Mouse (Mus musculus) monocyte, adult 59 days (primary cell): Measurements from ENCODE around the gene Naip1. TPM values are rescaled to one million over a fixed set of nuclear protein-coding genes. Genes with fewer than 3 reads are reported as not detected.

Source experiments
- total RNA-seq, 2 experiments: library from RNA; stranded (reverse); gene quantifications; one replicate each; pipeline ENCODE4 v1.2.4; 2023

Gene Naip1
- total RNA-seq, result 1 to 10 TPM; 5.4 TPM

GRCm38 (mm10) chr13:100452415-100453127, at the start of gene Naip1:
TSS of gene Naip1 (minus strand) at chr13:100452869.

DNA sequence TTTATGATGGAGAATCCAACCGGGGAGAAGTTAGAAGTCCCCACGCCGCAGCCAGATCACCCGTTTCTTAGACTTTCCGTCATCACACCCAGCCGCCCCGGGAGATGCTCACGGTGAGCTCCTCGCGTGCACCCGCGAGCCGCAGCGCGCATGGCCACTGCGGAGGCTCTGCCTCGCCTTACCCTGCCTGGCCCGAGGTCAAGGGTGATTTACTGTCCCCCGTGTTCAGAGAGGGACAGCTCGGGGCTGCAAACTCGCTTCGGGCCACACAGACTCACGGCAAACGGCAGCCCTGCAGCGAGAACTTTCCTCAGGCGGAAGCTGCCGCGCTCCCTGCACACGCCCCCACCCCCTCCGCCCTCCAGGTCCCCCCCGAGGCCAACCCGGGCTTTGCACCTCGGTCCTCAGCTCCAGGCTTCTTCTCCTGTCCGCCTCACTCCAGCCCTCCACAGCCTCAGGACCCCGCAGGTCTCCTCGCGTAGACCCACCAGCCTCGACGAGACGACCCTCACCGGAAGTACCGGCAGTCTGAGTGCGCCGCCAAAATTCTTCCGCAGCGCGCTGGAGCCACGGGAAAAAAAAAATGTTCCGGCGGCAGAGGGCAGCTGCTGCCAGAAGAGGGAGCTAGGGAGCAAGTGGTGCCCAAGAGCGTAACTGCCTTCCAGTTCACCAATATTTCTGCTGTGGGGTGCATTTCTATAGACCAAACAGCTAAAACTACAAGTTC, 39.6 kb upstream of the Naip1 start, which contains the start of gene Gtf2h2:
TSS of gene Gtf2h2 (minus strand) at position 519 of the 727 bp plus-strand sequence.

Other genes starting within 250 kb of the Naip1 start
- gene Naip5, start 206.5 kb downstream of the Naip1 start, total RNA-seq, result 10 to 100 TPM; 92.5 to 92.7 TPM
- 10 to 100 TPM; 75.1 to 77.6 TPM for gene Naip6, start 135.2 kb downstream of the Naip1 start, total RNA-seq
- 10 to 100 TPM; 32.0 to 41.2 TPM for gene Gtf2h2, start 39.7 kb upstream of the Naip1 start, total RNA-seq
- under 1 TPM; 0.39 to 0.91 TPM for gene Ocln, start 99.8 kb upstream of the Naip1 start, total RNA-seq
- gene Marveld2, start 164.1 kb upstream of the Naip1 start, total RNA-seq, result 1 to 10 TPM; 1.5 to 2.3 TPM
- gene Ak6, start 198.1 kb upstream of the Naip1 start, total RNA-seq, result 10 to 100 TPM; 57.4 to 71.9 TPM
- gene Rad17, start 198.2 kb upstream of the Naip1 start, total RNA-seq, result 10 to 100 TPM; 19.4 to 19.9 TPM
- 10 to 100 TPM; 17.6 to 19.0 TPM for gene Taf9, start 198.7 kb upstream of the Naip1 start, total RNA-seq
- gene Ccdc125, start 216.8 kb upstream of the Naip1 start, total RNA-seq, result 10 to 100 TPM; 15.7 to 17.2 TPM